Mouse (Mus musculus) MEL (cell line): Measurements from ENCODE around the gene Arrb2. TPM values are rescaled to one million over a fixed set of nuclear protein-coding genes. Genes with fewer than 3 reads are reported as not detected.

Experiments used
- DNase-seq: peaks from one replicate; pipeline ENCODE4 v3.0.0; 2011; ENCODE audit warnings: low read depth, low spot score
- H3K27ac ChIP-seq: 2 replicates; pipeline ENCODE4 v1.5.1; 2012; ENCODE audit warnings: low read depth, mild to moderate bottlenecking, control low read depth, low read length, moderate library complexity; ENCODE audit not compliant: control insufficient read depth
- H3K27me3 ChIP-seq, 2 experiments: fragments of 150-350 bp in 1 of 2; sonication (generic) in 1 of 2; 2 replicates each; pipeline ENCODE4 v1.6.1; 2012; ENCODE audit warnings: low read length in 2 of 2, mild to moderate bottlenecking in 2 of 2, improper control_type of control experiment in 1 of 2, moderate library complexity in 1 of 2; ENCODE audit not compliant: insufficient read depth in 2 of 2, control insufficient read depth in 1 of 2
- H3K36me3 ChIP-seq, 2 experiments: 2 replicates each; pipeline ENCODE4 v1.6.1; 2012 to 2014; ENCODE audit warnings: low read length in 2 of 2, improper control_type of control experiment in 1 of 2, inconsistent platforms in 1 of 2, mild to moderate bottlenecking in 1 of 2; ENCODE audit not compliant: insufficient read depth in 2 of 2, control insufficient read depth in 1 of 2
- H3K4me1 ChIP-seq, 2 experiments: fragments of 150-350 bp in 1 of 2; sonication (generic) in 1 of 2; 2 replicates each; pipeline ENCODE4 v1.6.1; 2012; ENCODE audit warnings: low read length in 2 of 2, improper control_type of control experiment in 1 of 2, mild to moderate bottlenecking in 1 of 2; ENCODE audit not compliant: insufficient read depth in 2 of 2, control insufficient read depth in 1 of 2
- H3K4me3 ChIP-seq, 2 experiments: fragments of 150-350 bp in 1 of 2; sonication (generic) in 1 of 2; 2 replicates each; pipeline ENCODE4 v1.5.1; 2012; ENCODE audit warnings: low read depth in 2 of 2, low read length in 2 of 2, mild to moderate bottlenecking in 2 of 2, moderate library complexity in 2 of 2, control low read depth in 1 of 2, improper control_type of control experiment in 1 of 2; ENCODE audit not compliant: control insufficient read depth in 1 of 2, insufficient read depth in 1 of 2
- H3K79me2 ChIP-seq: 2 replicates; pipeline ENCODE4 v1.6.1; 2012; ENCODE audit warnings: mild to moderate bottlenecking, low read length, moderate library complexity; ENCODE audit not compliant: control insufficient read depth, poor library complexity, insufficient read depth
- H3K9ac ChIP-seq: 2 replicates; pipeline ENCODE4 v1.6.1; 2012; ENCODE audit warnings: low read depth, mild to moderate bottlenecking, control low read depth, low read length, moderate library complexity; ENCODE audit not compliant: control insufficient read depth, poor library complexity, severe bottlenecking
- H3K9me3 ChIP-seq: fragments of 150-350 bp; sonication (generic); replicated peaks from 2 replicates; pipeline ENCODE4 v1.6.1; 2012; ENCODE audit warnings: mild to moderate bottlenecking, low read length, improper control_type of control experiment, moderate library complexity; ENCODE audit not compliant: insufficient read depth
- CHD2 ChIP-seq: IDR thresholded peaks from 2 replicates; pipeline ENCODE4 v1.6.1; 2011; ENCODE audit warnings: low read length, improper control_type of control experiment
- E2F4 ChIP-seq: IDR thresholded peaks from 2 replicates; pipeline ENCODE4 v1.6.1; 2011; ENCODE audit warnings: low read depth, low read length, improper control_type of control experiment, borderline replicate concordance
- ELF1 ChIP-seq: IDR thresholded peaks from 2 replicates; pipeline ENCODE4 v1.6.1; 2014; ENCODE audit warnings: low read depth, mild to moderate bottlenecking, inconsistent platforms, low read length, improper control_type of control experiment, moderate library complexity
- EP300 ChIP-seq, 2 experiments: IDR thresholded peaks; 2 replicates each; pipeline ENCODE4 v1.6.1; 2011; ENCODE audit warnings: improper control_type of control experiment in 2 of 2, low read length in 2 of 2, low read depth in 1 of 2, mild to moderate bottlenecking in 1 of 2
- ETS1 ChIP-seq: IDR thresholded peaks from 2 replicates; pipeline ENCODE4 v1.6.1; 2012; ENCODE audit warnings: low read depth, mild to moderate bottlenecking, inconsistent platforms, low read length, improper control_type of control experiment, moderate library complexity
- GABPA ChIP-seq: IDR thresholded peaks from 2 replicates; pipeline ENCODE4 v1.6.1; 2012; ENCODE audit warnings: low read depth, mild to moderate bottlenecking, inconsistent platforms, low read length, improper control_type of control experiment, moderate library complexity
- GATA1 ChIP-seq: IDR thresholded peaks from 2 replicates; pipeline ENCODE4 v1.6.1; 2011; ENCODE audit warnings: low read depth, low read length, improper control_type of control experiment
- HCFC1 ChIP-seq: IDR thresholded peaks from 2 replicates; pipeline ENCODE4 v1.6.1; 2012; ENCODE audit warnings: low read depth, mild to moderate bottlenecking, inconsistent platforms, low read length, improper control_type of control experiment, moderate library complexity
- JUND ChIP-seq: IDR thresholded peaks from 2 replicates; pipeline ENCODE4 v1.6.1; 2011; ENCODE audit warnings: low read depth, mild to moderate bottlenecking, improper control_type of control experiment, low read length
- KAT2A ChIP-seq: conservative IDR thresholded peaks from 2 replicates; pipeline ENCODE4 v1.6.1; 2012; ENCODE audit warnings: low read depth, low read length, improper control_type of control experiment, inconsistent platforms
- MAFK ChIP-seq: IDR thresholded peaks from 2 replicates; pipeline ENCODE4 v1.6.1; 2011; ENCODE audit warnings: low read depth, mild to moderate bottlenecking, low read length, improper control_type of control experiment, borderline replicate concordance
- MEF2A ChIP-seq: IDR thresholded peaks from 2 replicates; pipeline ENCODE4 v1.6.1; 2014; ENCODE audit warnings: low read depth, mild to moderate bottlenecking, inconsistent platforms, low read length, improper control_type of control experiment; ENCODE audit not compliant: poor library complexity, insufficient replicate concordance, severe bottlenecking; ENCODE audit errors: extremely low read depth
- MXI1 ChIP-seq: IDR thresholded peaks from 2 replicates; pipeline ENCODE4 v1.6.1; 2011; ENCODE audit warnings: mild to moderate bottlenecking, low read depth, low read length, improper control_type of control experiment
- MYB ChIP-seq: IDR thresholded peaks from 2 replicates; pipeline ENCODE4 v1.6.1; 2011; ENCODE audit warnings: mild to moderate bottlenecking, low read depth, low read length, improper control_type of control experiment
- MYC ChIP-seq: IDR thresholded peaks from 2 replicates; pipeline ENCODE4 v1.6.1; 2011; ENCODE audit warnings: low read depth, mild to moderate bottlenecking, low read length, improper control_type of control experiment, moderate library complexity
- NRF1 ChIP-seq: IDR thresholded peaks from 2 replicates; pipeline ENCODE4 v1.6.1; 2014; ENCODE audit warnings: low read depth, mild to moderate bottlenecking, inconsistent platforms, low read length, improper control_type of control experiment, moderate library complexity; ENCODE audit not compliant: poor library complexity, insufficient read depth, severe bottlenecking
- POLR2A ChIP-seq, 2 experiments: IDR thresholded peaks; 2 replicates each; pipeline ENCODE4 v1.6.1; 2011 to 2012; ENCODE audit warnings: low read length in 2 of 2, mild to moderate bottlenecking in 2 of 2, control low read depth in 1 of 2, improper control_type of control experiment in 1 of 2, low read depth in 1 of 2, moderate library complexity in 1 of 2; ENCODE audit not compliant: control insufficient read depth in 1 of 2, insufficient read depth in 1 of 2, poor library complexity in 1 of 2
- POLR2AphosphoS2 ChIP-seq: IDR thresholded peaks from 2 replicates; pipeline ENCODE4 v1.6.1; 2011; ENCODE audit warnings: low read length, improper control_type of control experiment
- SIN3A ChIP-seq: IDR thresholded peaks from 2 replicates; pipeline ENCODE4 v1.6.1; 2012; ENCODE audit warnings: low read length, improper control_type of control experiment, inconsistent platforms
- TBP ChIP-seq: IDR thresholded peaks from 2 replicates; pipeline ENCODE4 v1.8.0; 2011; ENCODE audit warnings: low read depth, low read length, improper control_type of control experiment
- TCF12 ChIP-seq: IDR thresholded peaks from 2 replicates; pipeline ENCODE4 v1.6.1; 2014; ENCODE audit warnings: low read depth, mild to moderate bottlenecking, inconsistent platforms, low read length, improper control_type of control experiment, moderate library complexity
- ZC3H11A ChIP-seq: IDR thresholded peaks from 2 replicates; pipeline ENCODE4 v1.6.1; 2012; ENCODE audit warnings: low read depth, mild to moderate bottlenecking, inconsistent platforms, low read length, improper control_type of control experiment
- ZMIZ1 ChIP-seq: IDR thresholded peaks from 2 replicates; pipeline ENCODE4 v1.6.1; 2012; ENCODE audit warnings: low read depth, mild to moderate bottlenecking, inconsistent platforms, low read length, improper control_type of control experiment, moderate library complexity
- polyA plus RNA-seq, 2 experiments: library from polyadenylated mRNA; stranded (reverse) in 1 of 2; unstranded in 1 of 2; fragments of >175 nt in 1 of 2; fragments of >200 nt in 1 of 2; gene quantifications; 2 replicates each; pipeline versions ENCODE4 v1.2.1 to v1.2.4; 2012; ENCODE audit warnings: low replicate concordance in 2 of 2, low read depth in 1 of 2; ENCODE audit not compliant: insufficient read length in 2 of 2, insufficient read depth in 1 of 2, missing spikeins in 1 of 2
- total RNA-seq: library from RNA; depleted of rRNA; stranded (reverse); fragments of 300-350 nt; gene quantifications from 2 replicates; pipeline ENCODE4 v1.2.3, GENCODE M21; 2012

Gene Arrb2
- total and polyA plus RNA-seq, 3 experiments, result 241 to 272 TPM; not detected in 1

GRCm38 (mm10) chr11:70447373-70447772, 14.9 kb downstream of the Arrb2 start:
- TF ChIP-seq MEF2A, result no peak
- TF ChIP-seq HCFC1, result peak; percentile 46; the same call in 1 of the 2 replicates
- TF ChIP-seq GATA1, result peak; percentile 29; the same call in 1 of the 2 replicates
- TF ChIP-seq POLR2A (IDR thresholded peaks at IDR 0.05; ENCODE audit: control insufficient read depth in 1 of 2, insufficient read depth in 1 of 2, low read depth in 1 of 2, low read length in 2 of 2, poor library complexity in 1 of 2), result peak in 1 of 2 experiments; percentile 41; a peak in 1 of 4 replicates
- TF ChIP-seq TBP, result peak; percentile 53; the same call in 1 of the 2 replicates
- TF ChIP-seq KAT2A, result no peak
- 0 out of 2 replicates have a peak, but pooled peaks have one; percentile 2 for TF ChIP-seq JUND
- TF ChIP-seq SIN3A, result 0 out of 2 replicates have a peak, but pooled peaks have one; percentile 21
- peaks cover 2% of the 10 kb centered on the region; the same call in 1 of the 2 replicates for H3K79me2 ChIP-seq
- DNase-seq, result peak; percentile 87
- peaks cover 11 to 43% of the 10 kb centered on the region in 2 experiments for H3K4me1 ChIP-seq
- H3K4me3 ChIP-seq, result no peak overlapping the region
- H3K27ac ChIP-seq, result peak overlapping the region; percentile 56
- peaks cover 0 to 24% of the 10 kb centered on the region in 2 experiments; a peak in 2 of 4 replicates for H3K36me3 ChIP-seq
- H3K27me3 ChIP-seq, result no peaks in the 10 kb centered on the region
- H3K9ac ChIP-seq, result peak overlapping the region; percentile 26
- no peaks in the 10 kb centered on the region for H3K9me3 ChIP-seq

- Histone ChIP-seq H3K4me1 (peaks cover 17 to 44% of the 10 kb centered on the region in 2 experiments), H3K9ac (no peak overlapping the region)
- no peak for TF ChIP-seq MXI1
- TF ChIP-seq, all 39 proteins: peak for 0
These were observed 18.5 kb downstream of the Arrb2 start for GRCm38 (mm10) chr11:70450926-70451325.

GRCm38 (mm10) chr11:70451797-70452498, 19.5 kb downstream of the Arrb2 start, which contains the start of gene Med11:
TSS of gene Med11 (plus strand) at chr11:70451919.
- Histone ChIP-seq H3K4me1 (peaks cover 13 to 34% of the 10 kb centered on the region in 2 experiments), H3K27ac (peak within 1 kb of the TSS; percentile 95), H3K79me2 (peaks cover 6% of the 10 kb centered on the region), H3K36me3 (peaks cover 0 to 29% of the 10 kb centered on the region in 2 experiments; a peak in 2 of 4 replicates), H3K4me3 (peak within 1 kb of the TSS; percentile 84 to 92), H3K9me3 (no peaks in the 10 kb centered on the region), H3K9ac (peak within 1 kb of the TSS; percentile 96), H3K27me3 (no peaks in the 10 kb centered on the region)
- DNase-seq, result peak; percentile 99
- peak; percentile 37 for TF ChIP-seq ZC3H11A
- no peak for TF ChIP-seq MAFK
- TF ChIP-seq ZMIZ1, result peak; percentile 77
- peak; percentile 43; the same call in 1 of the 2 replicates for TF ChIP-seq TCF12
- TF ChIP-seq NRF1, result peak; percentile 93
- TF ChIP-seq KAT2A, result peak; percentile 82; the same call in 1 of the 2 replicates
- 0 out of 4 replicates have a peak, but pooled peaks of 1 of the 2 experiments have one; percentile 51 for TF ChIP-seq EP300 (IDR thresholded peaks at IDR 0.05; ENCODE audit: low read depth in 1 of 2, low read length in 2 of 2)
- TF ChIP-seq ETS1, result peak; percentile 78
- no peak for TF ChIP-seq CHD2
- no peak for TF ChIP-seq GATA1
- no peak for TF ChIP-seq GABPA
- no peak; the same call in 1 of the 2 replicates for TF ChIP-seq MYB
- peak; percentile 99 for TF ChIP-seq ELF1
- TF ChIP-seq JUND, result no peak
- TF ChIP-seq E2F4, result no peak
- TF ChIP-seq SIN3A, result peak; percentile 99
- peak; percentile 100 for TF ChIP-seq MYC
- peak; percentile 96 for TF ChIP-seq POLR2AphosphoS2

More at GRCm38 (mm10) chr11:70450926-70451325, 18.5 kb downstream of the Arrb2 start:
- H3K4me3 ChIP-seq, result no peak overlapping the region
- H3K9me3 ChIP-seq, result no peaks in the 10 kb centered on the region
- H3K27ac ChIP-seq, result no peak overlapping the region
- DNase-seq, result no peak
- H3K27me3 ChIP-seq, result no peaks in the 10 kb centered on the region
- peaks cover 6% of the 10 kb centered on the region for H3K79me2 ChIP-seq
- H3K36me3 ChIP-seq, result peaks cover 0 to 39% of the 10 kb centered on the region in 2 experiments; a peak in 2 of 4 replicates
